Mouse (Mus musculus): ENCODE measurements around the gene Pdcd1. TPM values are rescaled to one million over a fixed set of nuclear protein-coding genes. Genes with fewer than 3 reads are reported as not detected.
"Not testable (repeated sequence)": the region's sequence is repeated elsewhere in the genome, so short reads cannot be mapped to it uniquely, and the experiment has no call there.

The Pdcd1 gene
- polyA plus RNA-seq, 1 experiment from 2014 or later: 0.09 TPM

- Histone ChIP-seq H3K4me3 (replicated peaks) (no peak within 1 kb of the TSS), H3K4me2 (no peak within 1 kb of the TSS), H3K9ac (no peak within 1 kb of the TSS), H3K36me3 (replicated peaks) (no peaks in the 10 kb centered on the region), H3K27ac (no peak within 1 kb of the TSS), H3K4me1 (no peaks in the 10 kb centered on the region), H3K27me3 (no peaks in the 10 kb centered on the region), H3K9me3 (no peaks in the 10 kb centered on the region)
- WGBS: 87% methylated on average over 6 of the region's 6 CpGs
- no peak for ATAC-seq (ENCODE audit: low FRiP score)
Measured at GRCm38 (mm10) chr1:94020151-94020550, 32.2 kb downstream of the Pdcd1 start, which contains the start of gene Neu4. Gene Neu4, plus strand, starts transcription at chr1:94020451.

- no peaks in the 10 kb centered on the region for H3K4me1 ChIP-seq
- no peak for ATAC-seq (ENCODE audit: low FRiP score)
Measured at GRCm38 (mm10) chr1:94011643-94012042, 40.7 kb downstream of the Pdcd1 start.

GRCm38 (mm10) chr1:94008826-94009225 lies 43.5 kb downstream of the Pdcd1 start:
- H3K4me1 ChIP-seq; H3K27me3 ChIP-seq; H3K4me2 ChIP-seq; H3K27ac ChIP-seq; H3K4me3 ChIP-seq (replicated peaks); H3K36me3 ChIP-seq (replicated peaks); H3K9ac ChIP-seq; ATAC-seq (ENCODE audit: low FRiP score); H3K9me3 ChIP-seq: not testable (repeated sequence)
- WGBS: 87% methylated on average over 14 of the region's 19 CpGs

More at GRCm38 (mm10) chr1:94011643-94012042, 40.7 kb downstream of the Pdcd1 start:
- WGBS: 83% methylated on average over 3 of the region's 3 CpGs
- Histone ChIP-seq H3K4me2 (no peak overlapping the region), H3K27ac (no peak overlapping the region), H3K36me3 (replicated peaks) (no peaks in the 10 kb centered on the region), H3K4me3 (replicated peaks) (no peak overlapping the region), H3K27me3 (no peaks in the 10 kb centered on the region), H3K9ac (no peak overlapping the region), H3K9me3 (no peaks in the 10 kb centered on the region)

GRCm38 (mm10) chr1:94005954-94006506 lies 46.3 kb downstream of the Pdcd1 start:
- H3K9ac ChIP-seq; H3K4me2 ChIP-seq; H3K36me3 ChIP-seq (replicated peaks); H3K27me3 ChIP-seq; ATAC-seq (ENCODE audit: low FRiP score); H3K4me3 ChIP-seq (replicated peaks); H3K9me3 ChIP-seq; H3K4me1 ChIP-seq; H3K27ac ChIP-seq: not testable (repeated sequence)
- 91% methylated on average over 2 of the region's 2 CpGs for WGBS

GRCm38 (mm10) chr1:94001023-94001422 lies 51.3 kb downstream of the Pdcd1 start:
- Histone ChIP-seq H3K27ac (no peak overlapping the region), H3K4me3 (replicated peaks) (no peak overlapping the region), H3K27me3 (no peaks in the 10 kb centered on the region), H3K4me2 (no peak overlapping the region), H3K9ac (no peak overlapping the region), H3K9me3 (no peaks in the 10 kb centered on the region), H3K4me1 (no peaks in the 10 kb centered on the region), H3K36me3 (replicated peaks) (no peaks in the 10 kb centered on the region)
- no peak for ATAC-seq (ENCODE audit: low FRiP score)
- 81% methylated on average over 2 of the region's 2 CpGs for WGBS

GRCm38 (mm10) chr1:93991491-93991890 lies 60.9 kb downstream of the Pdcd1 start:
- H3K4me3 ChIP-seq (replicated peaks); H3K9me3 ChIP-seq; H3K27ac ChIP-seq; H3K36me3 ChIP-seq (replicated peaks); H3K4me2 ChIP-seq; H3K27me3 ChIP-seq; ATAC-seq (ENCODE audit: low FRiP score); H3K4me1 ChIP-seq; H3K9ac ChIP-seq: not testable (repeated sequence)
- 84% methylated on average over 3 of the region's 3 CpGs for WGBS

- ATAC-seq (ENCODE audit: low FRiP score); H3K9me3 ChIP-seq; H3K4me3 ChIP-seq (replicated peaks); H3K27me3 ChIP-seq; H3K4me1 ChIP-seq; H3K4me2 ChIP-seq; H3K36me3 ChIP-seq (replicated peaks); H3K9ac ChIP-seq; H3K27ac ChIP-seq: not testable (repeated sequence)
- WGBS: 77% methylated on average over 2 of the region's 2 CpGs
Measured at GRCm38 (mm10) chr1:93991068-93991467, 61.3 kb downstream of the Pdcd1 start.

GRCm38 (mm10) chr1:93990209-93990608 lies 62.1 kb downstream of the Pdcd1 start, which contains the start of gene Gal3st2c:
Gene Gal3st2c, plus strand, starts transcription at chr1:93990509.
- not testable (repeated sequence) for H3K9me3 ChIP-seq; ATAC-seq (ENCODE audit: low FRiP score)

GRCm38 (mm10) chr1:93988786-93989185 lies 63.6 kb downstream of the Pdcd1 start:
- no peaks in the 10 kb centered on the region for H3K27me3 ChIP-seq
- 66% methylated on average over 3 of the region's 3 CpGs for WGBS
- H3K4me1 ChIP-seq: no peaks in the 10 kb centered on the region
- H3K4me2 ChIP-seq: no peak overlapping the region
- no peak overlapping the region for H3K4me3 ChIP-seq (replicated peaks)
- H3K9me3 ChIP-seq: no peaks in the 10 kb centered on the region
- no peak for ATAC-seq (ENCODE audit: low FRiP score)
- H3K36me3 ChIP-seq (replicated peaks): no peaks in the 10 kb centered on the region
- H3K9ac ChIP-seq: no peak overlapping the region
- no peak overlapping the region for H3K27ac ChIP-seq

More at GRCm38 (mm10) chr1:93990209-93990608, 62.1 kb downstream of the Pdcd1 start, which contains the start of gene Gal3st2c:
- not testable (repeated sequence) for H3K36me3 ChIP-seq (replicated peaks); H3K27ac ChIP-seq; H3K9ac ChIP-seq; H3K4me1 ChIP-seq; H3K4me2 ChIP-seq; H3K4me3 ChIP-seq (replicated peaks); H3K27me3 ChIP-seq
- 89% methylated on average over 7 of the region's 8 CpGs for WGBS

Other genes with a start within 250 kb of the Pdcd1 start
- gene Ing5, start 248.6 kb downstream of the Pdcd1 start, polyA plus RNA-seq (2016; fragmentation: Nextera tagmentation; extraction: Ambion mirVana): 19.4 and 20.9 TPM in 2 replicates
- gene D2hgdh, start 227.6 kb downstream of the Pdcd1 start, polyA plus RNA-seq (2016; fragmentation: Nextera tagmentation; extraction: Ambion mirVana): 13.2 and 13.9 TPM in 2 replicates
- not detected in 2 replicates for gene Gal3st2, start 191.2 kb downstream of the Pdcd1 start, polyA plus RNA-seq (2016; fragmentation: Nextera tagmentation; extraction: Ambion mirVana)
- gene Gal3st2b, start 134.2 kb downstream of the Pdcd1 start, polyA plus RNA-seq (2016; fragmentation: Nextera tagmentation; extraction: Ambion mirVana): 0.10 TPM in 1 of 2 replicates, not detected in the other
- gene Gal3st2c, start 62.0 kb downstream of the Pdcd1 start, polyA plus RNA-seq (2016; fragmentation: Nextera tagmentation; extraction: Ambion mirVana): not detected in 2 replicates
- not detected in 2 replicates for gene Neu4, start 32.1 kb downstream of the Pdcd1 start, polyA plus RNA-seq (2016; fragmentation: Nextera tagmentation; extraction: Ambion mirVana)